Mouse (Mus musculus) liver, embryonic 13.5 days (tissue): Measurements from ENCODE around the gene Chkb. TPM values are rescaled to one million over a fixed set of nuclear protein-coding genes. Genes with fewer than 3 reads are reported as not detected.
A peak's percentile ranks its signal among the peaks of the same experiment; 100 is the strongest.

Experiments used
- ATAC-seq: fragments of 200-750 bp; cut with Nextera tagmentation; 2 replicates; pipeline ENCODE4 v1.8.0; 2017; ENCODE audit warnings: low read depth, mild to moderate bottlenecking, moderate number of reproducible peaks, moderate library complexity
- DNase-seq: peaks from one replicate; pipeline ENCODE4 v3.0.0; 2022
- H3K27ac ChIP-seq: fragments of 300-500 bp; sonication (generic); 2 replicates; pipeline ENCODE4 v1.5.1; 2015; ENCODE audit warnings: moderate library complexity, mild to moderate bottlenecking, inconsistent platforms
- H3K27me3 ChIP-seq: fragments of 300-500 bp; sonication (generic); 2 replicates; pipeline ENCODE4 v1.6.1; 2015; ENCODE audit warnings: mild to moderate bottlenecking, inconsistent platforms
- H3K36me3 ChIP-seq: fragments of 300-500 bp; sonication (generic); 2 replicates; pipeline ENCODE4 v1.6.1; 2015; ENCODE audit warnings: mild to moderate bottlenecking, inconsistent platforms
- H3K4me1 ChIP-seq: fragments of 300-500 bp; sonication (generic); replicated peaks from 2 replicates; pipeline ENCODE4 v1.6.1; 2015; ENCODE audit warnings: inconsistent platforms
- H3K4me2 ChIP-seq: fragments of 300-500 bp; sonication (generic); 2 replicates; pipeline ENCODE4 v1.6.1; 2015; ENCODE audit warnings: inconsistent platforms, mild to moderate bottlenecking, moderate library complexity
- H3K4me3 ChIP-seq: fragments of 300-500 bp; sonication (generic); replicated peaks from 2 replicates; pipeline ENCODE4 v1.5.1; 2015; ENCODE audit warnings: mild to moderate bottlenecking, inconsistent platforms
- H3K9ac ChIP-seq: fragments of 300-500 bp; sonication (generic); 2 replicates; pipeline ENCODE4 v1.6.1; 2015; ENCODE audit warnings: mild to moderate bottlenecking, inconsistent platforms
- H3K9me3 ChIP-seq: fragments of 300-500 bp; sonication (generic); replicated peaks from 2 replicates; pipeline ENCODE4 v1.6.1; 2016; ENCODE audit warnings: inconsistent platforms
- WGBS: fragments of 180-500 bp; shearing (Covaris S2); methylation state at CpG from one replicate; pipeline ENCODE4 v1.1.7; 2015; ENCODE audit not compliant: insufficient replicate concordance; 5-methylcytosine and 5-hydroxymethylcytosine counted together
- polyA plus RNA-seq: library from polyadenylated mRNA; unstranded; fragments of >200 nt; fragmentation: Nextera tagmentation; extraction: Ambion mirVana; gene quantifications from 2 replicates; pipeline ENCODE4 v1.2.1, GENCODE M21; 2015

Chkb gene
- polyA plus RNA-seq, 1 experiment from 2014 or later, result 27.3 TPM

- ATAC-seq (no peak), DNase-seq (no peak)
- no peaks in the 10 kb centered on the region for H3K9me3 ChIP-seq
- 29% methylated on average over 2 of the region's 2 CpGs for WGBS
- H3K4me1 ChIP-seq, result no peaks in the 10 kb centered on the region
- H3K27ac ChIP-seq, result no peak overlapping the region
- H3K4me3 ChIP-seq, result no peak overlapping the region
- H3K9ac ChIP-seq, result no peak overlapping the region
- no peak overlapping the region for H3K4me2 ChIP-seq
- no peaks in the 10 kb centered on the region for H3K27me3 ChIP-seq
- no peaks in the 10 kb centered on the region for H3K36me3 ChIP-seq
Observed at GRCm38 (mm10) chr15:89468577-89468976, 38.9 kb upstream of the Chkb start.

- H3K4me1 ChIP-seq, result no peaks in the 10 kb centered on the region
- no peak overlapping the region for H3K9ac ChIP-seq
- no peak overlapping the region for H3K4me2 ChIP-seq
- ATAC-seq (no peak), DNase-seq (no peak)
- peaks cover 18% of the 10 kb centered on the region; the same call in 1 of the 2 replicates for H3K27me3 ChIP-seq
- no peak overlapping the region for H3K4me3 ChIP-seq
- H3K36me3 ChIP-seq, result no peaks in the 10 kb centered on the region
- H3K9me3 ChIP-seq, result no peaks in the 10 kb centered on the region
- H3K27ac ChIP-seq, result no peak overlapping the region
- WGBS, result 22% methylated on average over 1 of the region's 1 CpGs
Observed at GRCm38 (mm10) chr15:89465052-89465451, 35.3 kb upstream of the Chkb start.

- Histone ChIP-seq H3K4me2 (no peak overlapping the region), H3K4me1 (no peaks in the 10 kb centered on the region), H3K36me3 (no peaks in the 10 kb centered on the region), H3K27ac (no peak overlapping the region), H3K4me3 (no peak overlapping the region), H3K27me3 (peaks cover 25% of the 10 kb centered on the region; the same call in 1 of the 2 replicates), H3K9me3 (no peaks in the 10 kb centered on the region), H3K9ac (no peak overlapping the region)
- WGBS, result 35% methylated on average over 5 of the region's 5 CpGs
- DNase-seq (no peak), ATAC-seq (no peak)
Observed at GRCm38 (mm10) chr15:89463334-89464235, 33.9 kb upstream of the Chkb start.

GRCm38 (mm10) chr15:89462176-89462575 is 32.5 kb upstream of the Chkb start:
- H3K9ac ChIP-seq, result no peak overlapping the region
- ATAC-seq (no peak), DNase-seq (no peak)
- H3K4me1 ChIP-seq, result no peaks in the 10 kb centered on the region
- H3K36me3 ChIP-seq, result no peaks in the 10 kb centered on the region
- H3K27me3 ChIP-seq, result peaks cover 37% of the 10 kb centered on the region
- 56% methylated on average over 7 of the region's 7 CpGs for WGBS
- no peaks in the 10 kb centered on the region for H3K9me3 ChIP-seq
- no peak overlapping the region for H3K27ac ChIP-seq
- no peak overlapping the region for H3K4me3 ChIP-seq
- no peak overlapping the region for H3K4me2 ChIP-seq

GRCm38 (mm10) chr15:89461321-89461720 is 31.6 kb upstream of the Chkb start:
- no peak for ATAC-seq
- no peaks in the 10 kb centered on the region for H3K36me3 ChIP-seq
- DNase-seq, result no peak
- WGBS, result 62% methylated on average over 15 of the region's 15 CpGs
- H3K4me2 ChIP-seq, result no peak overlapping the region
- H3K9me3 ChIP-seq, result no peaks in the 10 kb centered on the region
- no peak overlapping the region for H3K9ac ChIP-seq
- H3K4me3 ChIP-seq, result no peak overlapping the region
- peaks cover 46% of the 10 kb centered on the region for H3K27me3 ChIP-seq
- H3K4me1 ChIP-seq, result no peaks in the 10 kb centered on the region
- H3K27ac ChIP-seq, result no peak overlapping the region

GRCm38 (mm10) chr15:89460298-89460697 is 30.6 kb upstream of the Chkb start:
- H3K27ac ChIP-seq, result no peak overlapping the region
- no peak overlapping the region for H3K9ac ChIP-seq
- H3K4me3 ChIP-seq, result no peak overlapping the region
- no peaks in the 10 kb centered on the region for H3K36me3 ChIP-seq
- H3K27me3 ChIP-seq, result peaks cover 56% of the 10 kb centered on the region
- DNase-seq, result no peak
- H3K4me1 ChIP-seq, result no peaks in the 10 kb centered on the region
- H3K9me3 ChIP-seq, result no peaks in the 10 kb centered on the region
- H3K4me2 ChIP-seq, result no peak overlapping the region
- 48% methylated on average over 10 of the region's 10 CpGs for WGBS
- ATAC-seq, result no peak

GRCm38 (mm10) chr15:89459821-89460220 is 30.1 kb upstream of the Chkb start:
- H3K9ac ChIP-seq, result no peak overlapping the region
- no peak overlapping the region for H3K4me2 ChIP-seq
- WGBS, result 55% methylated on average over 7 of the region's 7 CpGs
- H3K27ac ChIP-seq, result no peak overlapping the region
- H3K4me3 ChIP-seq, result no peak overlapping the region
- ATAC-seq (no peak), DNase-seq (no peak)
- H3K27me3 ChIP-seq, result peaks cover 61% of the 10 kb centered on the region
- H3K4me1 ChIP-seq, result no peaks in the 10 kb centered on the region
- H3K36me3 ChIP-seq, result no peaks in the 10 kb centered on the region
- no peaks in the 10 kb centered on the region for H3K9me3 ChIP-seq

GRCm38 (mm10) chr15:89458942-89459341 is 29.2 kb upstream of the Chkb start:
- ATAC-seq (no peak), DNase-seq (no peak)
- no peak overlapping the region for H3K4me3 ChIP-seq
- H3K4me2 ChIP-seq, result no peak overlapping the region
- peaks cover 6% of the 10 kb centered on the region for H3K4me1 ChIP-seq
- no peak overlapping the region for H3K9ac ChIP-seq
- no peaks in the 10 kb centered on the region for H3K9me3 ChIP-seq
- peaks cover 70% of the 10 kb centered on the region for H3K27me3 ChIP-seq
- no peaks in the 10 kb centered on the region for H3K36me3 ChIP-seq
- WGBS, result 36% methylated on average over 15 of the region's 15 CpGs
- H3K27ac ChIP-seq, result no peak overlapping the region

GRCm38 (mm10) chr15:89455642-89456041 is 25.9 kb upstream of the Chkb start:
- H3K36me3 ChIP-seq, result no peaks in the 10 kb centered on the region
- no peak for DNase-seq
- peaks cover 11% of the 10 kb centered on the region for H3K4me1 ChIP-seq
- no peak overlapping the region for H3K27ac ChIP-seq
- no peak for ATAC-seq
- no peak overlapping the region for H3K9ac ChIP-seq
- H3K4me2 ChIP-seq, result no peak overlapping the region
- H3K27me3 ChIP-seq, result peaks cover 73% of the 10 kb centered on the region
- WGBS, result 61% methylated on average over 6 of the region's 6 CpGs
- no peak overlapping the region for H3K4me3 ChIP-seq
- H3K9me3 ChIP-seq, result no peaks in the 10 kb centered on the region

- Histone ChIP-seq H3K9me3 (no peaks in the 10 kb centered on the region), H3K36me3 (no peaks in the 10 kb centered on the region), H3K4me3 (no peak overlapping the region), H3K9ac (no peak overlapping the region), H3K27ac (no peak overlapping the region), H3K4me2 (no peak overlapping the region), H3K27me3 (peaks cover 73% of the 10 kb centered on the region), H3K4me1 (peaks cover 11% of the 10 kb centered on the region)
- no peak for ATAC-seq
- 27% methylated on average over 4 of the region's 6 CpGs for WGBS
- no peak for DNase-seq
Observed at GRCm38 (mm10) chr15:89454857-89455256, 25.1 kb upstream of the Chkb start.

- peaks cover 11% of the 10 kb centered on the region for H3K4me1 ChIP-seq
- H3K9ac ChIP-seq, result no peak within 1 kb of the TSS
- peak within 1 kb of the TSS; percentile 46 for H3K4me3 ChIP-seq
- H3K27ac ChIP-seq, result no peak within 1 kb of the TSS
- H3K27me3 ChIP-seq, result peaks cover 70% of the 10 kb centered on the region
- DNase-seq, result no peak
- ATAC-seq, result no peak
- no peaks in the 10 kb centered on the region for H3K36me3 ChIP-seq
- H3K4me2 ChIP-seq, result peak within 1 kb of the TSS; percentile 58
- no peaks in the 10 kb centered on the region for H3K9me3 ChIP-seq
- WGBS, result 2% methylated on average over 53 of the region's 53 CpGs
Observed at GRCm38 (mm10) chr15:89453865-89454478, 24.3 kb upstream of the Chkb start, which contains the start of gene Mapk8ip2. Gene Mapk8ip2 (plus strand): TSS chr15:89453913.
